Mouse (Mus musculus): ENCODE measurements at regions not wholly inside any gene's neighbourhood (a gene's known extent, or its start where the extent isn't known, plus 50 kb on each side); places are given as distances from the start of the nearest gene placed in this dataset.
"Not testable (repeated sequence)": the region's sequence is repeated elsewhere in the genome, so short reads cannot be mapped to it uniquely, and the experiment has no call there.

- H3K4me3 ChIP-seq; H3K27ac ChIP-seq; H3K36me3 ChIP-seq (ENCODE audit: control insufficient read depth, insufficient read depth, low read length); intact Hi-C loops (cut with DNase I); H3K27me3 ChIP-seq (ENCODE audit: control insufficient read depth, insufficient read depth, low read length); H3K9ac ChIP-seq (ENCODE audit: low read depth, low read length); H3K4me1 ChIP-seq (ENCODE audit: control insufficient read depth, insufficient read depth, low read length); H3K79me2 ChIP-seq (replicated peaks; ENCODE audit: control insufficient read depth, insufficient read depth, low read length); DNase-seq: not testable (repeated sequence)
These were observed 193.9 kb upstream of the Kcnmb2 start for GRCm38 (mm10) chr3:31708367-31708766.

DNA sequence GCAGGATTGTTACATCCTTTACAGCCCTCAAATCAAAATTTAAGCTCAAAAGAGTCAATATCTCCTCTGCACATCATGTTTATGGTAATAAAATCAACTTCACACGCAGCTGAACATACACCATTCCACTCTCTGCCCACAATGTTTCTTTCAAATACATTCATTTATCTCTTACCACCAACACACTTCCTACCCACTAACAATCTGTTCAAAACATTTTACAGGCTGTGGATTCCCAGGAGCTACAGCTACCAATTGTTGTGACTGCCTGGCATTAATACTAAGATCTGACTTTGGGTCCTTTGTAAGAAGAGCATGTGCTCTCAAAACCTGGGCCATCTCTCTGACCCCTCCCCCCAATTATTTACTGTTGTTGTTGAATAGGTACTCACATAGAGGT is 161.0 kb upstream of the Kcnmb2 start:
- Histone ChIP-seq H3K79me2 (replicated peaks; ENCODE audit: control insufficient read depth, insufficient read depth, low read length) (no peaks in the 10 kb centered on the region), H3K9ac (ENCODE audit: low read depth, low read length) (no peak overlapping the region), H3K36me3 (ENCODE audit: control insufficient read depth, insufficient read depth, low read length) (no peaks in the 10 kb centered on the region), H3K27ac (no peak overlapping the region), H3K4me1 (ENCODE audit: control insufficient read depth, insufficient read depth, low read length) (no peaks in the 10 kb centered on the region), H3K4me3 (no peak overlapping the region), H3K27me3 (ENCODE audit: control insufficient read depth, insufficient read depth, low read length) (no peaks in the 10 kb centered on the region)
- TF ChIP-seq POLR2A (IDR thresholded peaks at IDR 0.05; ENCODE audit: insufficient read depth, low read depth, low read length) (no peak), CTCF (IDR thresholded peaks at IDR 0.05) (no peak), EP300 (IDR thresholded peaks at IDR 0.05; ENCODE audit: insufficient read depth, low read depth, low read length) (no peak)
- WGBS: 31% methylated on average over 1 of the region's 1 CpGs
- intact Hi-C loops (cut with DNase I): no loop called here
- DNase-seq: no peak

DNA sequence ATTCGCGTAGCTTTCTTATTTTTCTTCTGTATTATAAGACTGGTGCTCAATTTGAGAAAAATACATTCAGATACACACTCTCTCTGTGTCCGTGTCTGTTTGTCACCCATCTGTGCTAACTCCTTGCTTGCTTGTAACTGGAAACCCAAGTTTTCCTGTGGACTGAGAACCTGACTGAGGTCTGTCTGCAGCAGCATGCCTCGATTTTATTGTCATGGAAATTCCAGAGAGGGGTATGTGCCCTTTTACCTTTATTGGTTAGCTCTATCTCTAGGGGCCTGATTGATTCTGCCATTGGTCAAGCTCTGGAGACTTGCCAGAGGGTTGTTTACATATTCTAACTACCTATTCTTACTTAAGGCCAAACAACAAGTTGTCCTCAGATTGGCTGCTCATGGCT is 146.4 kb upstream of the Kcnmb2 start:
- Histone ChIP-seq H3K4me1 (ENCODE audit: control insufficient read depth, insufficient read depth, low read length) (no peaks in the 10 kb centered on the region), H3K27ac (no peak overlapping the region), H3K79me2 (replicated peaks; ENCODE audit: control insufficient read depth, insufficient read depth, low read length) (no peaks in the 10 kb centered on the region), H3K4me3 (no peak overlapping the region), H3K36me3 (ENCODE audit: control insufficient read depth, insufficient read depth, low read length) (no peaks in the 10 kb centered on the region), H3K27me3 (ENCODE audit: control insufficient read depth, insufficient read depth, low read length) (no peaks in the 10 kb centered on the region), H3K9ac (ENCODE audit: low read depth, low read length) (no peak overlapping the region)
- no peak for DNase-seq
- 80% methylated on average over 4 of the region's 4 CpGs for WGBS
- intact Hi-C loops (cut with DNase I): no loop called here
- no peak for TF ChIP-seq EP300 (IDR thresholded peaks at IDR 0.05; ENCODE audit: insufficient read depth, low read depth, low read length)
- TF ChIP-seq CTCF (IDR thresholded peaks at IDR 0.05): no peak
- no peak for TF ChIP-seq POLR2A (IDR thresholded peaks at IDR 0.05; ENCODE audit: insufficient read depth, low read depth, low read length)

- Histone ChIP-seq H3K27ac (no peak overlapping the region), H3K4me3 (no peak overlapping the region), H3K27me3 (ENCODE audit: control insufficient read depth, insufficient read depth, low read length) (no peaks in the 10 kb centered on the region), H3K4me1 (ENCODE audit: control insufficient read depth, insufficient read depth, low read length) (no peaks in the 10 kb centered on the region), H3K9ac (ENCODE audit: low read depth, low read length) (no peak overlapping the region), H3K36me3 (ENCODE audit: control insufficient read depth, insufficient read depth, low read length) (no peaks in the 10 kb centered on the region), H3K79me2 (replicated peaks; ENCODE audit: control insufficient read depth, insufficient read depth, low read length) (no peaks in the 10 kb centered on the region)
- DNase-seq: no peak
- peak; percentile 68 for TF ChIP-seq CTCF (IDR thresholded peaks at IDR 0.05)
- TF ChIP-seq EP300 (IDR thresholded peaks at IDR 0.05; ENCODE audit: insufficient read depth, low read depth, low read length): no peak
- no peak for TF ChIP-seq POLR2A (IDR thresholded peaks at IDR 0.05; ENCODE audit: insufficient read depth, low read depth, low read length)
- intact Hi-C loops (cut with DNase I): no loop called here
- 94% methylated on average over 1 of the region's 1 CpGs for WGBS
These were observed 133.1 kb upstream of the Kcnmb2 start for GRCm38 (mm10) chr3:31769193-31769592.

DNA sequence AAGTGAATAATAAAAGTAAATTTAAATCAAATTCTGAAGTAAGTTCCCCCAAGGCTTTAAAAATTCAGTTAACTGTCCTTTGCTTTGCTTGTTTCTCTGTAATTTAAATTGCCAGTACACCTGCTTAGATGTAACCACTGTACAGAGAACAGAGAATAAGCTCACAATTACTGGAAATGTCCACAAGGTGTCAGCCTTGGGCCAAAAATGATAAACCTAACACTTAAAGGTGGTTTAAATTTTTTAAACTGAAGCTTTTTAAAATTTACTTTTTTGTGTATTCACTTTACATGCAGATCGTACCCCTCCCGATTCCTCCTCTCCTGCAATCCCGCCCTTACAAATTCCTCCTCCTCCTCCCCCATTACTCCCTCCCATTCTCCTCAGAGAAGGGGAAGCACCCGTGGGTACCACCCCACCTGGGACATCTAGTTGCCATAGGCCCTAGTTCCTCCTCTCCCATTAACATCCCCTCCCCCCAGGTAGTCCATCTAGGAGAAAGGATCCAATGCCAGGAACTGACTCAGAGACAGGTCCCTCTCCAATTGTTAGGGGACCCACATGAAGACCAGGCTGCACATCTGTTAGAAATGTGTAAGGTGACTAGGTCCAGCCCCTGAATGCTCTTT is 111.9 kb upstream of the Kcnmb2 start:
- no peak overlapping the region for H3K27ac ChIP-seq
- H3K27me3 ChIP-seq (ENCODE audit: control insufficient read depth, insufficient read depth, low read length): no peaks in the 10 kb centered on the region
- no peak overlapping the region for H3K4me3 ChIP-seq
- WGBS: 31% methylated on average over 4 of the region's 4 CpGs
- TF ChIP-seq POLR2A (IDR thresholded peaks at IDR 0.05; ENCODE audit: insufficient read depth, low read depth, low read length) (no peak), CTCF (IDR thresholded peaks at IDR 0.05) (peak; percentile 76)
- no peak for DNase-seq
- intact Hi-C loops (cut with DNase I): loop anchor here (1.0 to 2.0 kb wide), 2 partner anchors 398 to 527 kb away; no protein-coding TSS in a partner anchor
- H3K9ac ChIP-seq (ENCODE audit: low read depth, low read length): no peak overlapping the region
- H3K36me3 ChIP-seq (ENCODE audit: control insufficient read depth, insufficient read depth, low read length): no peaks in the 10 kb centered on the region
- H3K4me1 ChIP-seq (ENCODE audit: control insufficient read depth, insufficient read depth, low read length): no peaks in the 10 kb centered on the region
- no peaks in the 10 kb centered on the region for H3K79me2 ChIP-seq (replicated peaks; ENCODE audit: control insufficient read depth, insufficient read depth, low read length)

DNA sequence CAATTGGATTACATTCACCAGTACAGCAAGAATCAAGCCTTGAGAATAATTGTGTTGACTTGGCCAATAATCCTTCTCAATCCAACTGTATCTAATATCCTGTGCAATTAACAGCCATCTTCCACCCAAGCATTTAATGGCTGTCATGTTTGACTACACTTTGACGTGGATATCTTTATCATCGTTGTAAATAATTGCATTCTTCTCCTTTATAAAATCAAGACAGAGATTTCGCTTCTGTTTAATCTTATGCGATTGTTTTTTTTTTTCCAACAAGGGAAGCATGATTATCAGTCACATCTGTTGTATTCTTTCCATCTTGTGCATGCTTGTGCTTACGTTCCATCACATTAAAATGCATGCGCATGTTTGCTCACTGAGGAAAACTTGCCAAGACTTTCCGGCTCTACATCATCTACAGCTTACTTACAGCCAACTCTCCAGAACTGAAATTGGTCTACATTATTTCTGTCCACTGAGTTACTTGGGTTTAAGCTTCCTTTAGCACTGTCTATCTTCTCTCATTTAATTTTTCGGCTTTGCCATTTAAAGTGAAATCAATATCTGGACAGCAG is 108.8 kb upstream of the Kcnmb2 start:
- H3K36me3 ChIP-seq (ENCODE audit: control insufficient read depth, insufficient read depth, low read length): no peaks in the 10 kb centered on the region
- no peak for TF ChIP-seq CTCF (IDR thresholded peaks at IDR 0.05)
- no peak for TF ChIP-seq POLR2A (IDR thresholded peaks at IDR 0.05; ENCODE audit: insufficient read depth, low read depth, low read length)
- TF ChIP-seq EP300 (IDR thresholded peaks at IDR 0.05; ENCODE audit: insufficient read depth, low read depth, low read length): no peak
- no peak for DNase-seq
- no peaks in the 10 kb centered on the region for H3K79me2 ChIP-seq (replicated peaks; ENCODE audit: control insufficient read depth, insufficient read depth, low read length)
- no peak overlapping the region for H3K4me3 ChIP-seq
- H3K27me3 ChIP-seq (ENCODE audit: control insufficient read depth, insufficient read depth, low read length): no peaks in the 10 kb centered on the region
- H3K27ac ChIP-seq: no peak overlapping the region
- no peaks in the 10 kb centered on the region for H3K4me1 ChIP-seq (ENCODE audit: control insufficient read depth, insufficient read depth, low read length)
- no peak overlapping the region for H3K9ac ChIP-seq (ENCODE audit: low read depth, low read length)
- WGBS: 80% methylated on average over 8 of the region's 8 CpGs
- intact Hi-C loops (cut with DNase I): no loop called here

All from heart, adult 2 months (tissue).